Mouse (Mus musculus): ENCODE data around the gene Lrrc19.

- TF ChIP-seq POLR2A (IDR thresholded peaks at IDR 0.05; ENCODE audit: low read depth, low read length) (no peak), CTCF (conservative IDR thresholded peaks at IDR 0.05; ENCODE audit: insufficient read depth, insufficient read length, low read depth, low read length) (no peak)
These were observed 32.1 kb upstream of the Lrrc19 start for GRCm38 (mm10) chr4:94682029-94682428.
